Mouse (Mus musculus) ES-E14 (cell line): ENCODE measurements at regions not wholly inside any gene's neighbourhood (a gene's known extent, or its start where the extent isn't known, plus 50 kb on each side); places are given as distances from the start of the nearest gene placed in this dataset.

Experiments used
- HCFC1 ChIP-seq: IDR thresholded peaks from 2 replicates; pipeline ENCODE4 v1.6.1; 2012; ENCODE audit warnings: low read length, inconsistent platforms, borderline replicate concordance; ENCODE audit not compliant: insufficient read depth
- ZNF384 ChIP-seq: IDR thresholded peaks from 2 replicates; pipeline ENCODE4 v1.6.1; 2012; ENCODE audit warnings: low read depth, low read length, inconsistent platforms

DNA sequence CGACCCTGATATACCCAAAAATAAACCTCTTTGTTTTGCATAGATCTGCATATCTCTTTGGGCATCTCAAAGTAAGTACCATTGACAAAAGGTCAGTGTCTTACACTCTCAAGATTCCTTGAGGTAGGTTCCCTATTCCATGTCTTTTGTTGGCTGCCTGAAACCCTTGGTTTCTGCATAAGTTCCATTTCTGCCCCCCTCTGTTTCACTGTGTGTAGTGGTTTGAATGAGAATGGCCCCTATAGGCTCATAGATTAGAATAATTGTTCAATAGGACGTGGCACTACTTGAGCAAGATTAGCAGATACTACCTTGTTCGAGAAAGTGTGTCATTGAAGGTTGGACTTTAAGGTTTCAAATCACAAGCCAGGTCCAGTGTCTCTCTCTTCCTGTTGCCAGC is 628.6 kb upstream of the Vrk2 start:
- no peak for TF ChIP-seq HCFC1
- TF ChIP-seq ZNF384: no peak
